Mouse (Mus musculus): ENCODE data around the gene Ston1. TPM values are rescaled to one million over a fixed set of nuclear protein-coding genes. Genes with fewer than 3 reads are reported as not detected.

The Ston1 gene
- polyA plus RNA-seq, 1 experiment from 2014 or later: 11.5 TPM

DNA sequence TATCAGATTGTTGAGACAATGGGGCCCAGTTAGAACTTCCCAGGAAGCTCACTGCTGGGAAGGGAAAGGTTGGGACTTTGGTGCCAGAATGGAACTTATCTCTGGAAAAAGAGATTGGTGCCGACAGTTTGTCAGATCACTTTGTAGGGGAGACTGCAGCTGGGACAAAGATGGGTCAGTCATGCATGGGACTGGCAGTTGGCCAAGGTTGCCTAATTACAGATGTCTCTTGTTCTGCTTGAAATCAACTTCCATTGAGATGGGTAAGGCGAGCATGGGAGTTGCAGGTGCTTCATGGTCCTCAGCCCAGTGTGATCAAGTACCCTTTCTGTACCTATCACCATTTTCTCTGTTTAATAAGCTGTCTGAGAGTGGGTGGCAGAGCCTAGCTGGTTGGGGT is 68.6 kb downstream of the Ston1 start:
- WGBS: 56% methylated on average over 2 of the region's 2 CpGs

DNA sequence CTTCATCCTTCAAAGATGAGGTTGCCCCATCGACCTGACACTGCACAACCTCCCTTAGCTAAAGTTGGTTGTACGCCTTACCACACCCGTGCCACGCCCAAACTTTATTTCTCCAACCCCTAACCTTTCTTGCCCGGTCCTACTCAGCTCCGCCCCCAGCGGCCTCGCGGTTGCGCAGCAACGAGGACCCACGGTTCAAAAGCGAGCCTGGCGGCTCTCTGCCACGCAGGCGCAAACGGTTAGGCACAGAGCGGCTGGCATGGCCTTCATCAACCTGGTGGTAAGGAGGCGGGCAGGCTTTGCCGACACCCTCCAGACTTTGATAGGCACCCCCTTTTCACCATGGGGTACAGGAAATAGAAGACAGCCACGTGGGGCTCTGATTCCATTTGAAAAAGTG is 71.0 kb downstream of the Ston1 start, which contains the start of gene Gtf2a1l:
Gtf2a1l (plus strand) TSS at position 209 of the 400 bp plus-strand sequence.
- peak; percentile 71 for ATAC-seq (ENCODE audit: low FRiP score, low TSS enrichment)
- peak within 1 kb of the TSS; percentile 31 for H3K4me2 ChIP-seq (replicated peaks; ENCODE audit: low read depth, low read length)
- H3K4me1 ChIP-seq (ENCODE audit: control insufficient read depth, insufficient read depth, low read length): no peaks in the 10 kb centered on the region
- H3K4me3 ChIP-seq (ENCODE audit: low read length): peak within 1 kb of the TSS; percentile 6; the same call in 1 of the 2 replicates
- no peaks in the 10 kb centered on the region for H3K27me3 ChIP-seq (ENCODE audit: control insufficient read depth, insufficient read depth, low read length)
- H3K9ac ChIP-seq (ENCODE audit: low read depth, low read length): no peak within 1 kb of the TSS
- H3K36me3 ChIP-seq (ENCODE audit: control insufficient read depth, insufficient read depth, low read length): no peaks in the 10 kb centered on the region
- no peaks in the 10 kb centered on the region for H3K9me3 ChIP-seq (ENCODE audit: control insufficient read depth, low read length)
- H3K27ac ChIP-seq (ENCODE audit: low read depth, low read length): no peak within 1 kb of the TSS
- 33% methylated on average over 21 of the region's 21 CpGs for WGBS

More for the DNA sequence above, 68.6 kb downstream of the Ston1 start:
- ATAC-seq (ENCODE audit: low FRiP score, low TSS enrichment): no peak; the same call in 1 of the 2 replicates
- Histone ChIP-seq H3K4me1 (ENCODE audit: control insufficient read depth, insufficient read depth, low read length) (no peaks in the 10 kb centered on the region), H3K27me3 (ENCODE audit: control insufficient read depth, insufficient read depth, low read length) (no peaks in the 10 kb centered on the region), H3K36me3 (ENCODE audit: control insufficient read depth, insufficient read depth, low read length) (no peaks in the 10 kb centered on the region), H3K4me2 (replicated peaks; ENCODE audit: low read depth, low read length) (no peak overlapping the region), H3K4me3 (ENCODE audit: low read length) (no peak overlapping the region), H3K27ac (ENCODE audit: low read depth, low read length) (no peak overlapping the region), H3K9me3 (ENCODE audit: control insufficient read depth, low read length) (no peaks in the 10 kb centered on the region), H3K9ac (ENCODE audit: low read depth, low read length) (no peak overlapping the region)

DNA sequence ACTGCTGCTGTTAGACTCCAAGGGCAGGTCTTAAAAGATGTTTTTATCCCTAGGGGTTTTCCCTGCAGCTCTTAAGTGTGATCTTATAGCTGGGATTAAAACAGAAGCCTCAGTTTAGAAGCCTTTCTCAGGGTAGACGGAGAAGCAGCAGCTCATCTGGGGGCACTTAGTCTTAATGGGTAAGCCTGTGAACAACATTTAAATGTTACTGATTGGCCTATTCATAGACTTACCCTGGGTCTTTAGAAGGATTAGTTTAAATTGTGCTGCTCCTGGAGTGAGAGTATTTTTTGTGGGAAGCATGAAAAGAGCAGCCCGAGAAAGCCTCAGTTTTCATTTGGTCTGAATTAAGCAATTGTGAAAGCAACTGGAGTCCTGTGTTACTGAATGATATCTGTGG is 72.4 kb downstream of the Ston1 start:
- Histone ChIP-seq H3K9me3 (ENCODE audit: control insufficient read depth, low read length) (no peaks in the 10 kb centered on the region), H3K4me1 (ENCODE audit: control insufficient read depth, insufficient read depth, low read length) (no peaks in the 10 kb centered on the region), H3K9ac (ENCODE audit: low read depth, low read length) (no peak overlapping the region), H3K36me3 (ENCODE audit: control insufficient read depth, insufficient read depth, low read length) (no peaks in the 10 kb centered on the region), H3K27ac (ENCODE audit: low read depth, low read length) (no peak overlapping the region), H3K27me3 (ENCODE audit: control insufficient read depth, insufficient read depth, low read length) (no peaks in the 10 kb centered on the region), H3K4me3 (ENCODE audit: low read length) (no peak overlapping the region), H3K4me2 (replicated peaks; ENCODE audit: low read depth, low read length) (no peak overlapping the region)
- ATAC-seq (ENCODE audit: low FRiP score, low TSS enrichment): no peak
- WGBS: 85% methylated on average over 2 of the region's 2 CpGs

DNA sequence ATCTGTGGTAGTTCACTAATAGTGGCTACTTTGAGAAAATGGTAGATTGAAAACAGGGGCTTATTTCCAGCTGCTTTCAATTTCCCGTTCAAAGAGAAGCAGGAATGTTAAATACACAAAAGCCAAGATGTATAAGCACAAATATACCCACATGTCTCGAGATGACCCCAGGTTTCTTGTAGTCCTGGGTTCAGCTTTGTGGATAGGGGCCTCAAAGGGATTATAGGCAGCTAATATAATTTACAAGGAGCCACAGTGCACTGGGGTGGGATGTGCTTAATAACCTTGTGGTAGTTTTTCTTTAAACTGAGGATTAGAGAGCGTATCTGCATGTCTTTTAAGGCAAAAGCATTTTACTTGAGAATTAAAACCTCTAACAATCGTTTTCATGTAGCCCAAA is 73.3 kb downstream of the Ston1 start:
- 51% methylated on average over 4 of the region's 4 CpGs for WGBS
- no peak for ATAC-seq (ENCODE audit: low FRiP score, low TSS enrichment)
- H3K9ac ChIP-seq (ENCODE audit: low read depth, low read length): no peak overlapping the region
- no peaks in the 10 kb centered on the region for H3K9me3 ChIP-seq (ENCODE audit: control insufficient read depth, low read length)
- H3K27me3 ChIP-seq (ENCODE audit: control insufficient read depth, insufficient read depth, low read length): no peaks in the 10 kb centered on the region
- no peak overlapping the region for H3K4me2 ChIP-seq (replicated peaks; ENCODE audit: low read depth, low read length)
- no peaks in the 10 kb centered on the region for H3K36me3 ChIP-seq (ENCODE audit: control insufficient read depth, insufficient read depth, low read length)
- no peaks in the 10 kb centered on the region for H3K4me1 ChIP-seq (ENCODE audit: control insufficient read depth, insufficient read depth, low read length)
- no peak overlapping the region for H3K4me3 ChIP-seq (ENCODE audit: low read length)
- no peak overlapping the region for H3K27ac ChIP-seq (ENCODE audit: low read depth, low read length)

DNA sequence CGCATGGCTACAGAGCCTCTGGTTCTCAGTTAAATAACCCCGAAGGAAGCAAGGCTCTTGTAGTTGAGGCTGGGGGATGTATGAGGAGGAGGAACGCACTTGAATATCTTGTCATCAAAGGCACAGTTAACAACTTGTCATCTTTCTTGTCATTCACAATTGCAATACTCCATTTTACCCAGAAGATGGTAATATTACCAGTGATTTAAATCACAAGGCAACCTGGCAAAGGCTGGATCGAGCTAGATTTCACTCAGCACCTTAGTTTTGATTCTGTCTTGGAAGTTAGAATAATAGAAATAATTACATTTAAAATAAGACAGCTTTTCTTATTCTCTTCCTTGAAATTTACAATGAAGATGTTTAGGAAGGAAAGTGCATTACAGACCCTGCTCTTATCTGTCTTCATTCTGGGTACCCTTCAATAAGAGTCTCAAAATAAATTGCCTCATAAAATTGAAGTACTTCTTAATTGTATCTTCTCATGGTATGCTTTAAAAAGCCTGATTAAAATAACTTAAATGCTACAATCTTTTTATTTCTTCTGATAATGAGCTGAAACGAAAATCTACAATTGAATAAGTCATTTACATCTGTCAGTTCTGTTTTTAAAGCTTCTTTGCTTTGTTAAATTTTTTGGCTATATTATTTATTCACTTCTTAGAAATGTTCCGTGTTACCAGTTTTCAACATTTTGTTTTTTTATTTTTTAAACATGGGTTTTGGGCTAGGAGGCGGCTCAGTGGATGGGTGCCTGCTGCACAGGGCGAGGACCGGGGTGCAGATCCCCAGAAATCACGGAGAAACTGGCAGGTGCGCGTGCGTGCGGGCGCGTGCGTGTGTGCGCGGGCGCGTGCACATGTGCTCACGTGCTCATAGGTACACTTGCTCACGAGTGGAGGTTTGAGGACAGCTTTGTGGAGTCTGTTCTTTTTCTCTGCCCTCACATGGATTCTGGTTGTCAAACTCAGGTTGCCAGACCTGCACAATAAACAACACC is 78.1 kb downstream of the Ston1 start:
- no peak overlapping the region for H3K27ac ChIP-seq (ENCODE audit: low read depth, low read length)
- H3K9me3 ChIP-seq (ENCODE audit: control insufficient read depth, low read length): no peaks in the 10 kb centered on the region
- no peaks in the 10 kb centered on the region for H3K27me3 ChIP-seq (ENCODE audit: control insufficient read depth, insufficient read depth, low read length)
- no peak for ATAC-seq (ENCODE audit: low FRiP score, low TSS enrichment)
- no peak overlapping the region for H3K4me2 ChIP-seq (replicated peaks; ENCODE audit: low read depth, low read length)
- H3K4me3 ChIP-seq (ENCODE audit: low read length): no peak overlapping the region
- no peak overlapping the region for H3K9ac ChIP-seq (ENCODE audit: low read depth, low read length)
- no peaks in the 10 kb centered on the region for H3K4me1 ChIP-seq (ENCODE audit: control insufficient read depth, insufficient read depth, low read length)
- H3K36me3 ChIP-seq (ENCODE audit: control insufficient read depth, insufficient read depth, low read length): no peaks in the 10 kb centered on the region
- WGBS: 94% methylated on average over 23 of the region's 23 CpGs

DNA sequence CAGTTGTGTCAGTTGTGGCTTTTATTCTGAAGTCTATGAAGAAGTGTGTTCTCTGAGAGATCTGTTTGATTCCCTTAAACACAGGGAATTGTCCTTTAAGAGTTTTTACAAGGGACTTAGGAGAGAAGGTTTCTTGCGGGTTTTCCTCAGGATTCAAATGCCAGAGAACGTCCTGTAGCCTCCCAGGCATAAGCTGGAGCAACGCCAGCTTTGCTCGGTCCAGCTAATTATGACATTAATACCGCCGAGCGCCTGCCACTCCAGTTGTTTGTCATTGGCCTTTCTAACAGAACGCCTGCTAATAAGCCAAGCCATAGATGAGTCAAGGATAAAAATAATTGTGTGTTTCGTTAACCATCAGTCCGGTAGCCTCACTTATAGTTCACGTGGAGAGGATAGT is 90.7 kb downstream of the Ston1 start:
- WGBS: 76% methylated on average over 11 of the region's 11 CpGs

DNA sequence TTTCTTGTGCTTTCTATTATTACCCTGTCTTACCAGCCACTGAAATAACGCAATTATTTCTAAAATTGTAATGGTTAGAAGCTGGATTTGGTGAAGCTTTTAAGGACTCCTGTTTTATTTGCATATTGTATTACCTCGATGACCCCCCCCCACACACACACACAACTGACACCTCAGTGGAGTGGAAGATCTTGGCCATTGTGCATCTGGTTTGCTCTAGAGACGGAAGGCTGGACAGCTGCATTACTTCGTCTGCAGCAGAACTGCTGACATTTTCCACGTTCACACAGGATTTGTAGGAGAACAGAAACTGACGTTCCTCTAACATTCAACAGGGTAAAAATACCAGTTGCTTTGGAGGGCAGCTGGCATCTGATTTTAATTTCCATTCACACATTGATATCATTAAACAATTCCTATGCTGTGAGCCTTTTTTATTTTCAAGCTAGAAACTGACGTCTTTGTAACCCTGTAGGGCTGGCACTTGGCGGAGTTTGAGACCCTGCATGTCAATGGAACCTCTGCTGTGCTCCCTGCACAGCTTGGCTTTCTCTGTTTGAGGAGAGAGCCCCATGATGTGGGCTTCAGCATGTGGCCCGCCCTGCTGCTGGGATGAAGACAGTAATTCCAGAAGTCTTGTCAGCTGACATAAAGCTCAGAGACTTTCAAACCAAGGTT is 99.3 kb downstream of the Ston1 start:
- ATAC-seq (ENCODE audit: low FRiP score, low TSS enrichment): no peak
- H3K27ac ChIP-seq (ENCODE audit: low read depth, low read length): no peak overlapping the region

More for the DNA sequence above, 90.7 kb downstream of the Ston1 start:
- Histone ChIP-seq H3K27me3 (ENCODE audit: control insufficient read depth, insufficient read depth, low read length) (no peaks in the 10 kb centered on the region), H3K9me3 (ENCODE audit: control insufficient read depth, low read length) (no peaks in the 10 kb centered on the region), H3K27ac (ENCODE audit: low read depth, low read length) (no peak overlapping the region), H3K4me2 (replicated peaks; ENCODE audit: low read depth, low read length) (no peak overlapping the region), H3K4me1 (ENCODE audit: control insufficient read depth, insufficient read depth, low read length) (no peaks in the 10 kb centered on the region), H3K9ac (ENCODE audit: low read depth, low read length) (no peak overlapping the region), H3K4me3 (ENCODE audit: low read length) (no peak overlapping the region), H3K36me3 (ENCODE audit: control insufficient read depth, insufficient read depth, low read length) (no peaks in the 10 kb centered on the region)
- no peak for ATAC-seq (ENCODE audit: low FRiP score, low TSS enrichment)

DNA sequence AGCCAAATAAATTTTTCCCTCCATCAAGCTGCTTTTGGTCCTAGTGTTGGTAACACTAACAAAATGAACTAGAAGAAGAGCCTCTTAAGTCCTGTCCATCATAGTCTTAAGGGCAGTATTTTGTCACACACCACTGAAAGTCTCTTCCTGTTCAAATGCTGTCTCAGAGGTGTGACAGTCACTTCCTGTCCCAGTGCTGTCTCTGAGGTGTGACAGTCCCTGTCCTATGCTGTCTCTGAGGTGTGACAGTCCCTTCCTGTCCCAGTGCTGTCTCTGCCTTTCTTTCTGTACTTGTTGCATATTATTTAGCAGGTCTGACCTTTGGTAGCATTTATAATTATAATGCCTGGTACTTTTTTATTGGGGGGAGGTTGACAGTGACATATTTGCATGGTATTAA is 103.4 kb downstream of the Ston1 start:
- no peak overlapping the region for H3K4me2 ChIP-seq (replicated peaks; ENCODE audit: low read depth, low read length)
- H3K9me3 ChIP-seq (ENCODE audit: control insufficient read depth, low read length): no peaks in the 10 kb centered on the region
- no peak overlapping the region for H3K4me3 ChIP-seq (ENCODE audit: low read length)
- no peaks in the 10 kb centered on the region for H3K27me3 ChIP-seq (ENCODE audit: control insufficient read depth, insufficient read depth, low read length)
- H3K27ac ChIP-seq (ENCODE audit: low read depth, low read length): no peak overlapping the region
- H3K4me1 ChIP-seq (ENCODE audit: control insufficient read depth, insufficient read depth, low read length): no peaks in the 10 kb centered on the region
- H3K36me3 ChIP-seq (ENCODE audit: control insufficient read depth, insufficient read depth, low read length): no peaks in the 10 kb centered on the region
- H3K9ac ChIP-seq (ENCODE audit: low read depth, low read length): no peak overlapping the region
- ATAC-seq (ENCODE audit: low FRiP score, low TSS enrichment): no peak

More for the DNA sequence above, 99.3 kb downstream of the Ston1 start:
- Histone ChIP-seq H3K4me1 (ENCODE audit: control insufficient read depth, insufficient read depth, low read length) (no peaks in the 10 kb centered on the region), H3K4me2 (replicated peaks; ENCODE audit: low read depth, low read length) (no peak overlapping the region), H3K4me3 (ENCODE audit: low read length) (no peak overlapping the region), H3K9me3 (ENCODE audit: control insufficient read depth, low read length) (no peaks in the 10 kb centered on the region), H3K9ac (ENCODE audit: low read depth, low read length) (no peak overlapping the region), H3K27me3 (ENCODE audit: control insufficient read depth, insufficient read depth, low read length) (no peaks in the 10 kb centered on the region), H3K36me3 (ENCODE audit: control insufficient read depth, insufficient read depth, low read length) (no peaks in the 10 kb centered on the region)
- WGBS: 56% methylated on average over 9 of the region's 9 CpGs

DNA sequence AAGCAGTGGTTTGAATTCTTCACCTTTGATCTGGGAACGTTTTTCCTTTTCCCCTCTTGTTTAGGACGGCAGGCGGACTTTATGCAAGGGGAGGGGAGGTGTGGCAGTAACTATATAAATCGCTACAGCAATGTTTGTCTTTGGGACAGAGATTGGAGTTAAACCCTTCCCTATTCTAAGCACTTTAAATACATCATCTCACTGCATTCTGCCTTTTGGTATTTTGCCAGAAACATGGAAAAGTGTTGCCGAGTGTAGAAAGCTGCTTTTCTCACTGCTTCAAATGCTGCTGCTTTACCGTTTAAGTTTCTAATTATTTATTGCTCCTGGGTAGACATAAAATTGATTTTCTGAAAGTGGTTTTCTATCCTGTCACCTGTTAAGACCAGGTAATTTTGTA is 104.9 kb downstream of the Ston1 start:
- Histone ChIP-seq H3K27me3 (ENCODE audit: control insufficient read depth, insufficient read depth, low read length) (no peaks in the 10 kb centered on the region), H3K9ac (ENCODE audit: low read depth, low read length) (no peak overlapping the region), H3K27ac (ENCODE audit: low read depth, low read length) (no peak overlapping the region), H3K4me3 (ENCODE audit: low read length) (no peak overlapping the region), H3K9me3 (ENCODE audit: control insufficient read depth, low read length) (no peaks in the 10 kb centered on the region), H3K36me3 (ENCODE audit: control insufficient read depth, insufficient read depth, low read length) (no peaks in the 10 kb centered on the region), H3K4me1 (ENCODE audit: control insufficient read depth, insufficient read depth, low read length) (no peaks in the 10 kb centered on the region), H3K4me2 (replicated peaks; ENCODE audit: low read depth, low read length) (no peak overlapping the region)
- 24% methylated on average over 6 of the region's 6 CpGs for WGBS
- no peak for ATAC-seq (ENCODE audit: low FRiP score, low TSS enrichment)

Data from kidney, embryonic 14.5 days (tissue).